Comparison of ENCODE assay signal across 20 mouse cellular contexts in genomic region chr1:131454386-131454785, GRCm38 (mm10).
"Had no signal": no experiment of that assay in that cellular context is flagged by ENCODE, and none has a peak within 500 bp of the region (broad histone marks: within the 10 kb centered on the region; RNA-seq: fewer than 3 reads in every experiment).

No protein-coding gene starts in this region.

- H3K9ac ChIP-seq: liver, embryonic 15.5 days; lung, embryonic 14.5 days; midbrain, embryonic 12.5 days; midbrain, embryonic 15.5 days; neural tube, embryonic 12.5 days; neural tube, embryonic 15.5 days; stomach, embryonic 15.5 days had no signal

- H3K4me2 ChIP-seq: liver, embryonic 15.5 days; lung, embryonic 14.5 days; midbrain, embryonic 12.5 days; midbrain, embryonic 15.5 days; neural tube, embryonic 12.5 days; neural tube, embryonic 15.5 days; stomach, embryonic 15.5 days had no signal

- DNase-seq: kidney, adult 18-20 months; kidney, adult 9 months; kidney, postnatal 14 days; kidney, postnatal 4 days; layer of hippocampus, postnatal 36 days; lung, embryonic 14.5 days; right cerebral cortex, postnatal 25 days; spleen, adult 18-20 months; thymus, postnatal 25 days had no signal

- ATAC-seq: inflammation-experienced regulatory T-cells, adult 6 months; intestine, embryonic 16.5 days; lung, postnatal 0 days; midbrain, embryonic 15.5 days had no signal

- H3K4me3 ChIP-seq: left cerebral cortex, adult 2 months; liver, embryonic 15.5 days; midbrain, embryonic 12.5 days; midbrain, embryonic 15.5 days; neural tube, embryonic 12.5 days; neural tube, embryonic 15.5 days; stomach, embryonic 15.5 days had no signal

- H3K27me3 ChIP-seq: liver, embryonic 15.5 days; midbrain, embryonic 12.5 days; midbrain, embryonic 15.5 days; neural tube, embryonic 12.5 days; neural tube, embryonic 15.5 days; stomach, embryonic 15.5 days had no signal

- H3K27ac ChIP-seq: left cerebral cortex, adult 2 months; macrophage; neural tube, embryonic 12.5 days; neural tube, embryonic 15.5 days; stomach, embryonic 15.5 days had no signal

- H3K9me3 ChIP-seq: liver, embryonic 15.5 days; midbrain, embryonic 12.5 days; midbrain, embryonic 15.5 days; neural tube, embryonic 12.5 days; neural tube, embryonic 15.5 days; stomach, embryonic 15.5 days had no signal

- H3K36me3 ChIP-seq: liver, embryonic 15.5 days; midbrain, embryonic 12.5 days; midbrain, embryonic 15.5 days; neural tube, embryonic 12.5 days; neural tube, embryonic 15.5 days; stomach, embryonic 15.5 days had no signal
